Mouse (Mus musculus) liver, embryonic 14.5 days (tissue): ENCODE results near the gene Uba7. TPM values are rescaled to one million over a fixed set of nuclear protein-coding genes. Genes with fewer than 3 reads are reported as not detected.
A peak's percentile ranks its signal among the peaks of the same experiment; 100 is the strongest.

Experiments used
- ATAC-seq: fragments of 200-750 bp; cut with Nextera tagmentation; 2 replicates; pipeline ENCODE4 v1.8.0; 2017; ENCODE audit warnings: moderate number of reproducible peaks, mild to moderate bottlenecking, moderate library complexity; ENCODE audit not compliant: insufficient read depth
- DNase-seq, 3 experiments: peaks; one replicate each; pipeline ENCODE4 v3.0.0-alpha.2; 2012 to 2013; ENCODE audit warnings: low read depth in 3 of 3, low spot score in 3 of 3
- H3K27ac ChIP-seq: fragments of 300-500 bp; sonication (generic); 2 replicates; pipeline ENCODE4 v1.5.1; 2014; ENCODE audit warnings: moderate library complexity, mild to moderate bottlenecking, control low read depth, inconsistent platforms
- H3K27me3 ChIP-seq: fragments of 300-500 bp; sonication (generic); 2 replicates; pipeline ENCODE4 v1.6.1; 2014; ENCODE audit warnings: mild to moderate bottlenecking, low read length, moderate library complexity; ENCODE audit not compliant: control insufficient read depth, insufficient read depth
- H3K36me3 ChIP-seq: fragments of 300-500 bp; sonication (generic); replicated peaks from 2 replicates; pipeline ENCODE4 v1.6.1; 2014; ENCODE audit warnings: low read depth; ENCODE audit not compliant: control insufficient read depth, insufficient read depth
- H3K4me1 ChIP-seq, 2 experiments: fragments of 200-500 bp in 1 of 2; fragments of 300-500 bp in 1 of 2; sonication (generic) in 1 of 2; replicated peaks; 2 replicates each; pipeline ENCODE4 v1.6.1; 2012 to 2014; ENCODE audit warnings: antibody characterized with exemption in 1 of 2, inconsistent platforms in 1 of 2, low read length in 1 of 2; ENCODE audit not compliant: control insufficient read depth in 2 of 2, insufficient read depth in 2 of 2
- H3K4me2 ChIP-seq: fragments of 300-500 bp; sonication (generic); 2 replicates; pipeline ENCODE4 v1.6.1; 2014; ENCODE audit warnings: low read depth, mild to moderate bottlenecking, control low read depth, moderate library complexity
- H3K4me3 ChIP-seq, 2 experiments: fragments of 200-500 bp in 1 of 2; fragments of 300-500 bp in 1 of 2; sonication (generic) in 1 of 2; 2 replicates each; pipeline ENCODE4 v1.5.1; 2012 to 2014; ENCODE audit warnings: low read depth in 2 of 2, low read length in 2 of 2, mild to moderate bottlenecking in 2 of 2, control low read depth in 1 of 2, inconsistent platforms in 1 of 2, moderate library complexity in 1 of 2; ENCODE audit not compliant: insufficient read depth in 1 of 2
- H3K9ac ChIP-seq: fragments of 300-500 bp; sonication (generic); replicated peaks from 2 replicates; pipeline ENCODE4 v1.6.1; 2014; ENCODE audit warnings: mild to moderate bottlenecking, control low read depth, moderate library complexity
- H3K9me3 ChIP-seq: fragments of 300-500 bp; sonication (generic); 2 replicates; pipeline ENCODE4 v1.6.1; 2016; ENCODE audit warnings: low read length, mixed read lengths; ENCODE audit not compliant: control insufficient read depth
- CTCF ChIP-seq: IDR thresholded peaks from 2 replicates; pipeline ENCODE4 v1.5.1; 2016; ENCODE audit warnings: antibody characterized with exemption, low read depth, control low read depth
- EP300 ChIP-seq: IDR thresholded peaks from 2 replicates; pipeline ENCODE4 v1.6.1; 2016; ENCODE audit warnings: antibody characterized with exemption, low read depth
- WGBS: fragments of 180-500 bp; shearing (Covaris S2); extraction: QIAGEN DNeasy Blood & Tissue Kit; methylation state at CpG from one replicate; pipeline ENCODE4 v1.1.7; 2014; ENCODE audit not compliant: insufficient replicate concordance; 5-methylcytosine and 5-hydroxymethylcytosine counted together
- polyA plus RNA-seq, 2 experiments: library from polyadenylated mRNA; depleted of rRNA in 1 of 2; stranded (reverse) in 1 of 2; unstranded in 1 of 2; fragments of >200 nt; fragmentation: Nextera tagmentation in 1 of 2; extraction: Ambion mirVana in 1 of 2; gene quantifications; 2 replicates each; pipeline versions ENCODE4 v1.2.1 to v1.2.3; 2012 to 2014

Gene Uba7
- polyA plus RNA-seq, 2 experiments: 49.1 to 83.3 TPM

DNA sequence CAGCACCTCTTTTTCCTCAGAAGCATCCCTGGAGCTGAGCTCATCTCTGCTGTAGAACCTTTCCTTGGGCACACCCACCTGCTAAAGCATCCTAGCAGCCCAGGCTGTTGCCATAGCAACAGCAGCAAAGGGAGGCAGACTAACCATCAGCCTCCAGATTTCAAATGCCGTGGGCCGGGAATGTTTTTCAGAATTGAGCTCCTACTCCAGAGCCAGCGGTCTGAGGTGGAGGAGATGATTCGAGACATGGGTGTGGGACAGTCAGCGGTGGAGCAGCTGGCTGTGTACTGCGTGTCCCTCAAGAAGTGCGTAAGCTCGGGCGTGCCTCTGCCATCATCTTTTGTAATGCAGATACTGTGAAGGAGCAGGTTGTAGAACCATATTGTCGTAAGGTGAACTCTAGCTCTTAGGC, 13.9 kb upstream of the Uba7 start:
- WGBS: 91% methylated on average over 10 of the region's 10 CpGs
- Histone ChIP-seq H3K4me3 (no peak overlapping the region), H3K9ac (no peak overlapping the region), H3K4me2 (no peak overlapping the region), H3K4me1 (peaks cover 0 to 4% of the 10 kb centered on the region in 2 experiments; a peak in 1 of 4 replicates), H3K36me3 (peaks cover 46% of the 10 kb centered on the region), H3K9me3 (no peaks in the 10 kb centered on the region), H3K27me3 (no peaks in the 10 kb centered on the region), H3K27ac (no peak overlapping the region)
- ATAC-seq: no peak
- DNase-seq: no peak
- TF ChIP-seq CTCF: no peak
- TF ChIP-seq EP300: no peak

- no peak overlapping the region for H3K4me3 ChIP-seq
- no peak for DNase-seq
- H3K9ac ChIP-seq: no peak overlapping the region
- no peak for ATAC-seq
- TF ChIP-seq CTCF (peak; percentile 55), EP300 (no peak)
- no peaks in the 10 kb centered on the region for H3K27me3 ChIP-seq
- H3K4me2 ChIP-seq: no peak overlapping the region
- H3K9me3 ChIP-seq: no peaks in the 10 kb centered on the region
- peaks cover 46% of the 10 kb centered on the region for H3K36me3 ChIP-seq
- H3K27ac ChIP-seq: no peak overlapping the region
- 60% methylated on average over 5 of the region's 5 CpGs for WGBS
- H3K4me1 ChIP-seq: peaks cover 0 to 4% of the 10 kb centered on the region in 2 experiments; a peak in 2 of 4 replicates
Observed at GRCm38 (mm10) chr9:107961881-107962280, 13.4 kb upstream of the Uba7 start.

DNA sequence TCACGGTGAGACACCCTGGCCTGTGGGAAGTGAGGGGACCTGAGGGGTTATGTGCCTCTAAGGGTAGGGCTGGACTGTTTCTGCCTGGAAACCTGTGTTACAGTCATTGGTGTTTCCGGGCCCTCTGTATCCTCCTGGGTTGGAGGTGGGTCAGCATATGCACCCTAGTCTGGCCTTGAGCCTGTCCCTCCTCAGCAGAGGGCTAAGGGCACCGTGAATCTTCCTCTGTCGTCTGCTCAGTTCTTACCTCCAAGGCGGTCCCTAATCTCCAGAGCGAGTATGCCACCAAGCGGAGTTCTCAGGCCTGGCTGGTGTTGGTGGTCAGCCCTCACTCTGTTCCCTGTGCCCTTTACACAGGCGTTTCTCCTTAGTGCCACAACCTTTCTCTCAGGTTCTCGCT, 12.4 kb upstream of the Uba7 start:
- Histone ChIP-seq H3K4me1 (peaks cover 0 to 4% of the 10 kb centered on the region in 2 experiments; a peak in 2 of 4 replicates), H3K36me3 (peaks cover 37% of the 10 kb centered on the region), H3K9ac (no peak overlapping the region), H3K4me3 (no peak overlapping the region), H3K4me2 (no peak overlapping the region), H3K9me3 (no peaks in the 10 kb centered on the region), H3K27me3 (no peaks in the 10 kb centered on the region), H3K27ac (no peak overlapping the region)
- no peak for ATAC-seq
- no peak for DNase-seq
- 84% methylated on average over 9 of the region's 9 CpGs for WGBS
- TF ChIP-seq CTCF: no peak
- no peak for TF ChIP-seq EP300

DNA sequence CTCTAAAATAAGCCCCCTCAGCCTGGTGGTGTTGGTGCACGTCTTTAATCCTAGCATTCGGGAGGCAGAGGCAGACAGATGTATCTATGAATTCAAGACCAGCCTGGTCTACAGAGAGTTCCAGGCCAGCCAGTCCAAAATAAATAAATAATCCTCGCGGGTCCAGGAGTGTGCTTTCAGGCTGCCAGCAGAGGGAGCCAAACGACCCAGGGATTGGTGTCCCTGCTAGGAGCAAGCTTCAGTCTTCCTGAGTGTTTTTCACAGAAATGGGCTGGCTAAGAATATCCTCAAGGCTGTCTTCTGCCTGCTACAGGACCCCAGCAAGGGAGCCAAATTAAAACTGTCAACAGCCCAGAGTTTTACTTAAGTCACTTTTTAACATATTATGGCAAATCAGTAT, 11.6 kb upstream of the Uba7 start:
- Histone ChIP-seq H3K4me2 (no peak overlapping the region), H3K36me3 (peaks cover 33% of the 10 kb centered on the region), H3K9ac (no peak overlapping the region; the same call in 1 of the 2 replicates), H3K9me3 (no peaks in the 10 kb centered on the region), H3K27ac (peak overlapping the region; percentile 21), H3K27me3 (no peaks in the 10 kb centered on the region), H3K4me1 (peaks cover 0 to 4% of the 10 kb centered on the region in 2 experiments; a peak in 2 of 4 replicates), H3K4me3 (no peak overlapping the region)
- TF ChIP-seq EP300: peak; percentile 48; the same call in 1 of the 2 replicates
- TF ChIP-seq CTCF: peak; percentile 98
- ATAC-seq (peak; percentile 70), DNase-seq (peak; percentile 70 to 77 (median 71))
- 12% methylated on average over 5 of the region's 5 CpGs for WGBS

- TF ChIP-seq EP300 (no peak), CTCF (no peak)
- Histone ChIP-seq H3K9me3 (no peaks in the 10 kb centered on the region), H3K9ac (no peak overlapping the region), H3K4me2 (no peak overlapping the region), H3K27ac (no peak overlapping the region), H3K4me1 (peaks cover 0 to 4% of the 10 kb centered on the region in 2 experiments; a peak in 2 of 4 replicates), H3K36me3 (peaks cover 27% of the 10 kb centered on the region), H3K27me3 (no peaks in the 10 kb centered on the region), H3K4me3 (no peak overlapping the region)
- ATAC-seq (no peak), DNase-seq (no peak)
- WGBS: 84% methylated on average over 9 of the region's 9 CpGs
Observed at GRCm38 (mm10) chr9:107964681-107965080, 10.6 kb upstream of the Uba7 start.
